Mouse (Mus musculus) layer of hippocampus, postnatal 10 days (tissue): ENCODE data around the gene Hacd2. TPM values are rescaled to one million over a fixed set of nuclear protein-coding genes. Genes with fewer than 3 reads are reported as not detected.
A peak's percentile ranks its signal among the peaks of the same experiment; 100 is the strongest.

Source experiments
- DNase-seq, 2 experiments: peaks; one replicate each; pipeline ENCODE4 v3.0.0; 2021; ENCODE audit warnings: low spot score in 2 of 2
- total RNA-seq, 2 experiments: library from RNA; stranded (reverse); gene quantifications; 2 replicates each; pipeline ENCODE4 v1.2.3; 2021

Hacd2 gene
- total RNA-seq, 2 experiments from 2014 or later, result 28.2 to 34.2 TPM

DNA sequence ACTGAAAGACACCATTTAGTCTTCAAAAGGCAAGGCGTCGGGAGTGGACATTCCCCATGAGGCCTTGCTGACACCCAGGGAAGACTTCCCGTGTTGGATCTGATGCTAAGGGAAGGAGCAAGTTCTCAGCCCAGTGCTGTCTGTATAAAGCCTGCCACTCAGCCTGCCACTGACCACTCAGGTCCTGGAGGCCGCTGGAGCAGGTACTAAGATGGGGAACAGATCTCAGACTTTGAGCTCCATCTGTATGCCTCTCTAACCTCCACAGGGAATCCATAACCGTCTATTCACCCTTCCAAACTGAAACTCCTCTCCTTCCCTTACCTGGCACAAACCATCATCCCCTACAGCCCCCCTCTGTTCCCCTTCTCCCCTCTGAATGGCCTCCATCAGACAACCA lies 91.3 kb downstream of the Hacd2 start:
- no peak for DNase-seq

DNA sequence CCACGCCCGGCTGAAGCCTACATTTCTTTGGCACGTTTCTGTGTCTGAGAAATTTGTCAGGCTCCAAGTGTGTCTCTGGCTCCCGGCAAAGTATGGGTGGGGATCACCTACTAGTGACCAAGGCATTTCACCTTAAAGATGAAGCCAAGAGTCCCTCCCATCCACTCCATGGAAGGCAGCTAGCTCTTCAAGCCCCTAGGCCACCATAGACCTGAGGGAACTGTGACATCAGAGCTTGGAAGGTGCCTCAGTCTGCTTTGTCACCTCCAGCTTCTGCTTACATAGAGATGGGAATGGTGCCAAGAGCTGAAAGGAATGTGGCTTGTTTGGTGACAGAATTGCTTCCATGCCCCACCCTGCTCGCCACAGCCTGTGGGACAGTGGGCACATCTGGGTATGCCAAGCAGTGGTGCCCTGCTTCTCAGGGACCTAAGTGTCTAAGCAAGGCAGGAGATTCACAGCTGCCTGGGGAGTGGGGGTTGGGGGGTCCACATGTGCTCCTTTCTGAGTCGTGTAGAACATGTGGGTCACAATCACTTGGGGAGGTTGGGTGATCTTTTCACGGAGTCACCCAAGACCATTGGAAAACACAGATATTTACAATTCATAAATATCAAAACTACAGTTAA lies 94.2 kb downstream of the Hacd2 start:
- DNase-seq, result no peak

- DNase-seq, result no peak
These were observed 95.2 kb downstream of the Hacd2 start for GRCm38 (mm10) chr16:35117436-35117835.

GRCm38 (mm10) chr16:35120603-35121002 lies 98.4 kb downstream of the Hacd2 start:
- DNase-seq, result no peak

DNA sequence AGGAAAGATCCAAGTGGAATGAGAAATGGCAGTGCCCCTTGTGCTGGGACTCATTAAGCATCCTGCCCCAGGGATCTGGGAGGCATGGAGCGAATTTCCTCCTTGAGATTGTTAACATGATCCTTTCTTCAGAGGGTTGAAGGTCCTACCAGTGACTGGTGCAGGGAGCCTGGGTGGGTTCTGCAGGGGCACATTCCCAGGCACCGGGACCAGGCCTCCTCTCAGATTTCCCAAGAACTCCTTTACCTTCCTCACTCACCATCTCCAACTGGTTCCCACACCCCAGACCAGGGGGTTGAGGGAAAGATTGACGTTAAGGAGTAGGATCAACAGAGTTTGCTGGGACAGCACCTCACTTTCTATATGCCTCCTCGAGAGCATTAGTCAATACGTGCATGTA lies 105.0 kb downstream of the Hacd2 start:
- no peak for DNase-seq

DNA sequence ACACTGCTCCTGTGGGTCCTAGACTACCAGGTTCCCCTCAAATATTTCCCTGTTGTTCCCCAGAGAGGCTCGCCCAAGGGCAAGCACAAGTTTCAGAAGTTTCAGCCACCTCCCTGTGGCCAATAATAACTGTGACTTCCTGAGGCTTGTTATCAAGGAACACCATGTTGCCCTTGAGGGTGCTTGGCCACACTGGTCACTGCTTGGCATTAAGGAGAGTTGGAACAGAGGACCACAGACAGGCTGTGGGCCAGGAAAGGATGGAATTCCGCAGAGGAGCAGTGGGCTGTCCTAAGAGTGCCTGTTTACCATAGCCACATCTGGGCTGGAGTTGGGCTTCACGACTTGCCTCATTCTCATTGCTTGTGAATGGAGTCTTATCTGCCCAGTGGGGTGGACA lies 107.9 kb downstream of the Hacd2 start:
- no peak for DNase-seq

GRCm38 (mm10) chr16:35139416-35139815 lies 117.2 kb downstream of the Hacd2 start:
- DNase-seq, result no peak

GRCm38 (mm10) chr16:35139873-35140619 lies 117.8 kb downstream of the Hacd2 start:
- no peak for DNase-seq

- no peak for DNase-seq
These were observed 118.4 kb downstream of the Hacd2 start for GRCm38 (mm10) chr16:35140620-35140975.

DNA sequence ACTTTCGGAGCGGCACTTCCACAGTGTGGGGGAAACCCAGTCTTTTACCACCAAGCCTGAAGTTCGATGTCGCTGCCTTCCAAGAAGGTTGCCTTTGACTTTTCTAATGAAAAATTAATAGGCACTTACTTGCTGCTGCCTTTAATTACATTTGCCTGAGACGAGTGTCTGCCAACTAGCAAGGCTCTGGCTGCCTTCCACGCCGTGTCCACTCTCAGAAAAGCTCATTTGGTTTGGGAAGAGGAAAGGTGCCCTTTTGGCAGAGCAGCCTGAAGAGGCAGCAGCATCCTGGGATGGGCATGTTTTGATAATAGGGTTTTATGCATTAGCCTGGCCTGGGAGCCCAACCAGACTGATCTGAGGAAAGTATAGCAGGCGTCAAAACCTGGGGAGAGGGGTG lies 119.6 kb downstream of the Hacd2 start:
- DNase-seq, result no peak

- DNase-seq, result no peak
These were observed 123.9 kb downstream of the Hacd2 start for GRCm38 (mm10) chr16:35146153-35146552.

DNA sequence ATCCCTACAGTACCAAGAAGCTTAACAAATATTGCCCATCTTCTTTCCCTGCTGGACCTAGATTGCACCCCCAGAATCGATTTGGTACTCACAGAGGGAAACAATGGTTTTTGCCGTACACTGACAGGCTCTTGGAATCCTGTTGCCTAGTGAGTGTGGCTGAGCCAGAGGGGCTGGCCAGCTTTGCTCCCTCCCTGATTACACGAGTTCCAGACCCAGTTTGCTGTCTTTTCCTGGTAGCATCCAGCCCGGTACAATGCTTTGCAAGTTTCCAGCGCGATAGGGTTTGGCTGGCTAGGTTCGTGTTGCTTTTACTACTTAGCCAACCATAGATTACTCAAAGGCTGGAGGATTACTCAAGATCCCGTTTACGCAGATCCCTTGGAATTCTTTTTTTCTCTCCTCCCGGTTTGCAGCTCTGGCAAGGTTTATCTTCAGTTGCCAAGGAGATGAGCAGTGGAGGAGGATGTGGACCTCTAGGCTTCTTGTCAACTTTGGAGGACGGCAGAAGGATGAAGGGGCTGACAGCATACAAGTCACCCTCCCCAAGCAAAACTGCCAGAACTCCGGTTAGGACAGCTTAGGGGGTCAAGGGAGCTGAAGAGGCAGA lies 131.0 kb downstream of the Hacd2 start:
- DNase-seq, result no peak

DNA sequence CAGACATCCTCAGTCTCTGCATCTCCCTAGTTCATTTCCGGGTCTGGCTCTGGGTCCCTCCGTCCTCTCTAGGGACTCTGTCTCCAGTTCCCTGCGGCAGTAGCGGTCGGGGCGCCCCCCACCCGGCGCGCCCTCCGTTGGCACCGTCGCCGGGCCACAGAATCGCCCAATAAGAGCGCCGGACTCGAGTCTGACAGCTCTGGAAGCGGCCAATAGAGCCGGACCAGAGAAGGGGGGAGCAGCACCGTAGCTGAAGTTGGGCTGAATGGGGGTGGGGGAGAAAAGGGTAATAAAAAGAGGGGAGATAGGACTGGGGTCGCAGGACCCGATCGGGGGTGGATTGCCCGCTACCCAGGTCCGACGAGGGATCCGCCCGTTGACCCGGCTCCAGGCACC lies 132.0 kb downstream of the Hacd2 start:
- DNase-seq, result peak; percentile 63 to 75

DNA sequence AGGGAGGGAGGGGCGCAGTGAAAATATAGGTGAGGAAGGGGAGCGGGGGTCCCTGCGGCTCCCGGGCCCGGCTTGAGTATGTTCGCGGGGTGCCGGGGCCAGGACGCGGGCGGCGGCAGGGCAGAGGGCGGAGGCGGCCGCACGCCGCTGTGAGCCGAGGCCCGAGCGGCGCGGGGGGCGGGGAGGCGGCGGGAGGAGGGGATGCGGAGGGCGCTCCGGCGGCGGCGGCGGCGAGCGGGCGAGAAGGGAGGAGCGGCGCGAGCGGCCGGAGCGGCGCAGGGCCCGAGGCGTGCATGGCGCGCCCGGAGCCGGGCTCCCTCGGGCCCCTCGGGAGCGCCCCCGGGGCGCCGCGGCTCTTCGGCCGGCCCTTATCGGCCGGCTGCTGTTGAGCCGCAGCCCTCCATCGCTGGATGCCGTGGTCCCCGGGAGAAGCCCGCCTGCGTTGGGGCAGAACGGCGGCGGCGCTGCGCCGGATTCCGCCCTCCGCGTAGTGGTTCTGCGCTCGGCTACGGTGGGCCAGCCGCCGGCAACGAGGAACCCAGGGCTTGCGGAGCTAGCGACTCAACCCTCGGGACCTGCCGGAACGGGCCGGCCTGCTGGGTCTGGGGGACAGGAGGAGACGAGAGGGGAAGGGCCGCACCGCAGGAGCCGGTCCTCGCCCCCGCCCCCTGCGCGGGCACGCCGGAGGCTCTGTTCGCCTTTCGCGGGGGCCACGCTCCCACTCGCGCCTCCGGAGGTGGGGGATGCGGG lies 132.6 kb downstream of the Hacd2 start, which contains the start of gene Adcy5:
TSS of gene Adcy5 (plus strand) at position 237 of the 750 bp plus-strand sequence.
- peak in 1 of 2 experiments; percentile 59 for DNase-seq

DNA sequence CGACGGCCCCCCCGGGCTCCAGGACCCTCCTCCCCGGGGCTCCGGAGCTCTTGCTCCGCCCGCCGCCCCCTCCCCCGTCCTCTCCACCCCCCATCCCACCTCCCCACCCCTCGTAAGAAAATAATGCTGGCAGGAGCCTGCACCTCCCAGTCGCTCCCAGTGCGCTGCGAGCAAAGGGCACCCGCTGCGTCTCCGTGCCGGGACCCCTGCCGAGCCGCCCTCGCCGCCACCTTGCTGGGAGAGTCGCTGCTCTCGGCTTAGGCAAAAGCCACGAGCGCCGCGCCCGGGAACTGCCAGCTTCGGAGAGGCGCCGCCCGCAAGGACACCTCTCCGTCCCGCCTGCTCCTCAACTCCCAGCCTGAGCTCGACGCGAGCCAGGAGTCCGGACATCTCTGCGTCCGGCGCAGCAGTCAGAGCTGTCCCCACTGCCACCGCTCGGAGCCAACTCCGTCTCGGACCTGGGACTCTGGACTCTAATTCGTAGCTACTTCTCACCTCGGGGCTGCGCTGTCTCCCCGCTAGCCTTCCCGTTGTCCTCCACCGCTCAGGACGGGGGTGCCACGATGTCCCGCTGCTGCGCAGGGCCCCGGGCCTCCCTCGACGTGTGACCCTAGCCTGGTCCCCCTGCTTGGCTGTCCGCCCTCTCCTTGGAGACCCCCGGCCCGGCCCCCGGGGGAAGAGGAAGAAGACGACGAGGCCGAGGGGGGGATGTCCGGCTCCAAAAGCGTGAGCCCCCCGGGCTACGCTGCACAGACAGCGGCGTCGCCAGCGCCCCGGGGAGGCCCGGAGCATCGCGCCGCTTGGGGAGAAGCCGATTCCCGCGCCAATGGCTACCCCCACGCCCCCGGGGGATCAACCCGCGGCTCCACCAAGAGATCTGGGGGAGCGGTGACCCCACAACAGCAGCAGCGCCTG lies 133.4 kb downstream of the Hacd2 start:
- peak; percentile 58 to 68 for DNase-seq

GRCm38 (mm10) chr16:35156306-35156695 lies 134.1 kb downstream of the Hacd2 start:
- peak; percentile 48 to 67 for DNase-seq

- DNase-seq, result no peak
These were observed 134.6 kb downstream of the Hacd2 start for GRCm38 (mm10) chr16:35156832-35157231.
